Mouse (Mus musculus) brain, embryonic 14.5 days (tissue): ENCODE measurements around the gene Dmac1. TPM values are rescaled to one million over a fixed set of nuclear protein-coding genes. Genes with fewer than 3 reads are reported as not detected.

ENCODE experiments used
- DNase-seq: peaks from one replicate; pipeline ENCODE4 v3.0.0-alpha.2; 2011; ENCODE audit warnings: low read depth
- CTCF ChIP-seq: fragments of 200-500 bp; IDR thresholded peaks from 2 replicates; pipeline ENCODE4 v1.5.1; 2012; ENCODE audit warnings: inconsistent platforms, mild to moderate bottlenecking, moderate library complexity, borderline replicate concordance; ENCODE audit not compliant: insufficient read depth, insufficient read length; ENCODE audit errors: extremely low read depth
- POLR2A ChIP-seq: fragments of 200-500 bp; IDR thresholded peaks from 2 replicates; pipeline ENCODE4 v1.6.1; 2012; ENCODE audit warnings: mild to moderate bottlenecking, inconsistent platforms, borderline replicate concordance; ENCODE audit not compliant: poor library complexity, insufficient read depth, insufficient read length, severe bottlenecking; ENCODE audit errors: extremely low read depth
- polyA plus RNA-seq: library from polyadenylated mRNA; depleted of rRNA; stranded (reverse); fragments of >200 nt; gene quantifications from 2 replicates; pipeline ENCODE4 v1.2.3, GENCODE M21; 2012; rRNA removed

Dmac1 gene
- polyA plus RNA-seq: 59.7 and 93.0 TPM in 2 replicates

DNA sequence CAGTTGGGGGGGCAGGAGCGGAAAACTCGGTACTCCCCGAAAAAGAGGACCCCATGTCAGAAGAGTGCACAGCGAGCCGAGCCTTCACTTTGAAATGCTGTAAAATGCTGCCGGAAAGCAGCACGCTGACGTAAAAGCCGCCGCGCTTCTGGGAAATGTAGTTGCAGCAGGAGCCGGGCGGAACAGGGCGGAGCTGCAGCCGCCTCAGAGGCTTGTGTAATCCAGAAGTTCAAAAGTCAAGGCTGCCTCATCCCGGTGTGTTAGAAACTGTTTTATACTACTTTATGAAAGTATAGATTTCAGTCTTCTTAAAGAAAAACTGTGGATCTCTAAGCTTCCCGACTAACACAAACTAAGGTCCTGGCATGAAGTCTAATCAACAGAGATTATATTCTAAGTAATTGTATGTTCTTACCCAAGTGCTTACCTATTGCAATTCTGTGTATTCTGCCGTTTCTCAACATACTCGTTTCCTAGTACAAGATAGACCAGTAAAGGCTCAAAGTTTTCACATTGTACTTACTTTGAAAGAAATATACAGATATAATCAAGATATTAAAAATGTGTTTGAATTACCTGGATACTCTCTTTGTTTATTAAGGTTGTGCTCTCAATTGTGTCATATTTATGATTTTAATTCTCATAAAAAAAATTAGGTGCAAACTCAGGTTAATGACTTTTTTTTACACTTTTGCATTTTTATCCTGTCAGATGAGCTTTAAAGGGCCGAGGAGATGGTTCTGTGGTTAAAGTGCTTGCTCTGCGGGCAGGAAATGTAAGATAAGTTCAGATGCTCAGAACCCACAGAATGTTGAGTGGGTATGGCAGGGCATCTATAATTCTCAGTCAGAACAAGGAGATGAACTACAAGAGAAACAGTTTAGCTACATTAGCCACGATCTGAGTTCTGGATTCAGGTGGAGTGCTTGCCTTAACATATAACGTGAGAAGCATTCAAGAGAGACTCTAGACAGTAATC is at the start of gene Dmac1:
Gene Dmac1 (minus strand): TSS at position 109 of the 979 bp plus-strand sequence.
- no peak for TF ChIP-seq CTCF
- TF ChIP-seq POLR2A: peak; percentile 38; the same call in 1 of the 2 replicates
- peak; percentile 97 for DNase-seq

- no peak for DNase-seq
- no peak for TF ChIP-seq POLR2A
- TF ChIP-seq CTCF: no peak
These were observed 37.3 kb upstream of the Dmac1 start for GRCm38 (mm10) chr4:75315431-75315830.

- no peak for TF ChIP-seq CTCF
- no peak for TF ChIP-seq POLR2A
- no peak for DNase-seq
These were observed 36.9 kb upstream of the Dmac1 start for GRCm38 (mm10) chr4:75315007-75315406.

- TF ChIP-seq POLR2A: no peak
- TF ChIP-seq CTCF: no peak
- DNase-seq: no peak
These were observed 33.8 kb upstream of the Dmac1 start for GRCm38 (mm10) chr4:75311918-75312317.

DNA sequence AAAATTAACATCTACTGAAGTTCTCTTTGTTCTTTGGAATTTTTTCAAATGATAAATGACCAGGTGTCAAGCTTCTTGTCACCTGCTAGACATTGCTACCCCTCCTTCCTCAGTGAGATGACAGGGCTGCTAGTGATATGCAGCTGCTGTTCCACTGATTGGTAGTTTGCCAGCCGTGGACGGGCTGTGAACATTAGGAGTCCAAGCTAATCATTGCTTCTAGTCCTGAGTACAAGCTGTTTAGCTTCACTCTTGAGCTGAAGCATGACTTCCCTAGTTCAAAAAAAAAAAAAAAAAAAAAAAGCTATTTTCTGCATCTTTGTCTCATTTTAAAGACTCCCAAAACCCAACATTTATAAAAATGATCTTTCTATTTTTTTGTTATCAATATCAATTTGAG is 33.2 kb upstream of the Dmac1 start:
- no peak for TF ChIP-seq POLR2A
- no peak for TF ChIP-seq CTCF
- DNase-seq: no peak

GRCm38 (mm10) chr4:75300205-75300972 is 22.3 kb upstream of the Dmac1 start:
- no peak for DNase-seq
- TF ChIP-seq POLR2A (no peak), CTCF (no peak)

DNA sequence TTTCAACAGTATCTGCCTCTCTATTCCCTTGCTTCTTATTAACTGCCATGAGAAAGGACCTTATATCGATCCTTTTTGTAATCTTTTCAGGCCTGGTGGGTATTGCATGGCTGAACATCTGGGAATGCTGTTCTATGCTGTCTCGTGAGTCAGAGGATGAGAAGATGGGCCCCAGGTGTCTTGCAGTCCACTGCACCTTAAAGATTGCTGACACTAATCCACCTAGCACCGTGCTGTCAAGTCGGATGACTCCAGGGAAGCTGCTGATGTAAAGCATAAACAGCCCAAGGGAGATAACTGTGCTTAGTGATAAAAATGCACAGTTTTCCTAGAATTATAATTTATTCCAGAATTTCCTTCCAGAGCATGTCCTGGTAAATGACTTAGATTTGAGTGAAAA is 14.2 kb upstream of the Dmac1 start:
- peak; percentile 13 for DNase-seq
- no peak for TF ChIP-seq POLR2A
- no peak for TF ChIP-seq CTCF

GRCm38 (mm10) chr4:75291142-75291541 is 13.0 kb upstream of the Dmac1 start:
- TF ChIP-seq POLR2A (no peak), CTCF (no peak)

GRCm38 (mm10) chr4:75277467-75278196 is 473 bp downstream of the Dmac1 start:
- peak; percentile 44 for DNase-seq
- TF ChIP-seq CTCF: no peak
- no peak for TF ChIP-seq POLR2A

More at GRCm38 (mm10) chr4:75291142-75291541, 13.0 kb upstream of the Dmac1 start:
- no peak for DNase-seq

- TF ChIP-seq POLR2A (no peak), CTCF (no peak)
- no peak for DNase-seq
These were observed 2.4 kb downstream of the Dmac1 start for GRCm38 (mm10) chr4:75275737-75276136.

- TF ChIP-seq CTCF (no peak), POLR2A (no peak)
- no peak for DNase-seq
These were observed 10.2 kb downstream of the Dmac1 start for GRCm38 (mm10) chr4:75267866-75268265.

DNA sequence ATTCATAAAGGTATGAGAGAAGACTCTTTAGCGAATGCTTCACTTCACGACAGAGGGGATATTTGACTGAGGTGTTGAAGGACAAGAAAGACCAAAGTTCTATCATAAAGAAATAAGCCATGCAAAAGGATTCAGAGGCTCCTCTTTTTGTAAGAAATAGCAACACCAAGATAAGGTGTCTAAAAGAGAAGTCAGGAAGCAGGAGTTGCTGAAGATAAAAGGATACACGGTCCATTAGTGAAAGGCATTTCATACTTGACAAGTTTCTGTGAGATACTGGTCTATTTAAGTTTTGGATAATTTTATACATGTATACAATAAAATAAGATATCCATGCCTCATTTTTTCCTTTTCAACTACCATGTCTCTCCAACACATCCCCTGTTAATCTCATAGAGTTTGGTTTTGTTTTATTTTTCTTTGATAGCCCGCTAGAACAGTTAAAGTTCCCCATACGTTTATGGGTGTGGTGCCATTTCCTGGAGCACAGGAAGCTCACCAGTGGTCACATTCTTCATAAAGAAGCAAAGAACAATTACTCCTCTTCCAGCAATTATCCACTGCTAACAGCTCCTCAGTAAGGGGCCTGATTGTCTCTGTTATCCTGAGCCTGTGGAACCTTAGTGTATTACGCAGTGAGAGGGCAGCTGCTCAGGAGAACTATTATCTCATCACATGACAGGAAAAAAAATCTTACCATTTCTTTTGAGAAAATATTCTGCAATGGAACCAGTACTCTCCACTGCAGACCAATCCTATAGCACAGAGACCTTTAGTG is 11.1 kb downstream of the Dmac1 start:
- TF ChIP-seq POLR2A: no peak
- no peak for TF ChIP-seq CTCF
- no peak for DNase-seq
